Mouse (Mus musculus): Measurements from ENCODE around the gene Large1. TPM values are rescaled to one million over a fixed set of nuclear protein-coding genes. Genes with fewer than 3 reads are reported as not detected.
A peak's percentile ranks its signal among the peaks of the same experiment; 100 is the strongest.

The Large1 gene
- total RNA-seq, 2 experiments from 2014 or later, result 148 to 155 TPM

GRCm38 (mm10) chr8:73201854-73202253 is 151.5 kb downstream of the Large1 start:
- TF ChIP-seq CTCF (conservative IDR thresholded peaks at IDR 0.05), result peak; percentile 65
- no peak overlapping the region for H3K27ac ChIP-seq
- no peak overlapping the region for H3K4me3 ChIP-seq
- no peak for DNase-seq (ENCODE audit: low spot score in 2 of 2)

DNA sequence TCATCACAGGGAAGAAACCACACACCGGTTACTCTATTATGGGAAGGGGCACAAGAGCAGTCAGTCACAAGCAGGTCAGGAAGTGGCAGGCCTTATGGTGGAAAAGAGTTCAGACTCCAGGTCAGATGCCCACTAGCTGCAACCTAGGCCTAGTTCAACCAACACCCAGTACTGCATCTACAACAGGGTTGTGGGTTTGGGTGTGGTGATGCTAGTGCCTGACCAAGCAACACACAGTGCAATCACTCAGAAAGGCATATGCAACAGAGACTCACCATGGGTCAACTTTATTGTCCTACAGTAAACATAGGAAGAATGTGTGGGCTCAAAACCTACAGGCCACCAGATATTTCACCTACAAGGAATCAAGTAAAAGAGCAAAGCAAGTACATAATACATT is 155.6 kb downstream of the Large1 start:
- TF ChIP-seq CTCF (conservative IDR thresholded peaks at IDR 0.05), result no peak
- Histone ChIP-seq H3K27ac (no peak overlapping the region), H3K4me3 (no peak overlapping the region)
- DNase-seq (ENCODE audit: low spot score in 2 of 2), result no peak

- Histone ChIP-seq H3K27ac (no peak overlapping the region), H3K4me3 (no peak overlapping the region)
- no peak for DNase-seq (ENCODE audit: low spot score in 2 of 2)
- TF ChIP-seq CTCF (conservative IDR thresholded peaks at IDR 0.05), result no peak
Observed at GRCm38 (mm10) chr8:73188684-73189083, 164.7 kb downstream of the Large1 start.

DNA sequence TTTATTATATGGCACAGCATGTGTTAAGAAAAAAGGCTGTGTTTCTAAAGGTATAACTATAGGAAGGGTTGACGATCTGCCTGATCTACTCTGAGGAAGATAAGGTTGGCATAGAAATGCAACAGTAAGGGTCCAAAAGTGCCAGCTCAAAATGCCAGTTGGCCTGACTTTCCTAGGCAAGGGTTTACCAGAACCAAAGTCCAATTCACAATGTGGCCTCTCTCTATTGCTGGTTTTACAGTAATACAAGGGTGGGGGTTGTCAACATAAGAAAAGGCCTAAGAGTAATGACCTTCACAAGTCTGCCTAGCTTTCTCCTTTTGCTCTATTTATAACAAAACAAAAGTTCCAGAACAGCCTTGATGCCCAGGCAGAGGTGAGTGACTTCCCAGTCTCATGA is 166.0 kb downstream of the Large1 start:
- no peak overlapping the region for H3K27ac ChIP-seq
- TF ChIP-seq CTCF (conservative IDR thresholded peaks at IDR 0.05), result no peak
- no peak for DNase-seq (ENCODE audit: low spot score in 2 of 2)
- H3K4me3 ChIP-seq, result no peak overlapping the region

- H3K4me3 ChIP-seq, result no peak overlapping the region
- no peak for TF ChIP-seq CTCF (conservative IDR thresholded peaks at IDR 0.05)
- peak in 1 of 2 experiments; percentile 21 for DNase-seq (ENCODE audit: low spot score in 2 of 2)
- H3K27ac ChIP-seq, result peak overlapping the region; percentile 59
Observed at GRCm38 (mm10) chr8:73178434-73178833, 174.9 kb downstream of the Large1 start.

- Histone ChIP-seq H3K4me3 (no peak overlapping the region), H3K27ac (no peak overlapping the region)
- TF ChIP-seq CTCF (conservative IDR thresholded peaks at IDR 0.05), result no peak
- no peak for DNase-seq (ENCODE audit: low spot score in 2 of 2)
Observed at GRCm38 (mm10) chr8:73172661-73173060, 180.7 kb downstream of the Large1 start.

GRCm38 (mm10) chr8:73161994-73162393 is 191.3 kb downstream of the Large1 start:
- DNase-seq (ENCODE audit: low spot score in 2 of 2), result no peak
- peak overlapping the region; percentile 80 for H3K27ac ChIP-seq
- H3K4me3 ChIP-seq, result no peak overlapping the region
- no peak for TF ChIP-seq CTCF (conservative IDR thresholded peaks at IDR 0.05)

DNA sequence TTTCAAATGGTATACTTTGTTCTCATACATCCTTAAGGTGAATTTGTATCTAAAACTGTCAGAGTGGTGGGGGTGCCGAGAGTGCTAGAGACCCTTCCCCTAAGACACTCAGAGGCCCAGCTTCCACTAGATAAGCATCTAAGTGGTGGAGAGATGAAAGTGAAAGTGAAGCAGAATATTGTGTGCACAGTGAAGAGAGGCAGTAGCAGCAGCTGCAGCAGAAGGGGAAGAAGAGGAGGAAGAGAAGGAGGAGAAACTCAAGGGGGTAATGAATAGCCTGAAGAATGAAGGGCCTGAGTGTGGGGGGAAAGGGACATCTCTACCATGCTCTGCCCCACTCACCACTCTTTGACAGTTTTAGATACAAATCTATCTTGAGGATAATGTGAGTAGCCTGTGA is 191.8 kb downstream of the Large1 start:
- TF ChIP-seq CTCF (conservative IDR thresholded peaks at IDR 0.05), result no peak
- DNase-seq (ENCODE audit: low spot score in 2 of 2), result no peak
- peak overlapping the region; percentile 80 for H3K27ac ChIP-seq
- H3K4me3 ChIP-seq, result no peak overlapping the region

GRCm38 (mm10) chr8:73160945-73161344 is 192.4 kb downstream of the Large1 start:
- peak in 1 of 2 experiments; percentile 17 for DNase-seq (ENCODE audit: low spot score in 2 of 2)
- no peak overlapping the region for H3K4me3 ChIP-seq
- H3K27ac ChIP-seq, result peak overlapping the region; percentile 80
- no peak for TF ChIP-seq CTCF (conservative IDR thresholded peaks at IDR 0.05)

DNA sequence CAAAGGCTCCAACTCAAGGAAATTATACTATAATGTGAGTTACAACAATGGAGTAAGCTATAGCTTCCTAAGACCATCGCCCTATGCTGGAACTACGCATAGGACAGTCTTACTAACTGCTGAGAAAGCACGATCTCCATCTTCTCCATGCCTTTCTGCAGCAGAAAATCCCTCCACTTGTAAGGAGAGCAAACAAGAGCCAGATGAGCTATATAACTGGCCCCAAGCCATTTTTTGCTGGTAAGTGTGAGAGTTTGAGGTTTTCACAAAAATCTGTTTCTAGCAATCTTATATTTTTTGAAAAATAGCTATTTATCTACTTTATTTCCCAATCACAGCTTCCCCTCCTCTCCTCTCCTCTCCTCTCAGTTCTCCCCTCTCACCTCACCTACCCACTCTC is 206.1 kb downstream of the Large1 start:
- no peak for DNase-seq (ENCODE audit: low spot score in 2 of 2)
- Histone ChIP-seq H3K4me3 (no peak overlapping the region), H3K27ac (no peak overlapping the region)
- no peak for TF ChIP-seq CTCF (conservative IDR thresholded peaks at IDR 0.05)

- DNase-seq (ENCODE audit: low spot score in 2 of 2), result peak; percentile 33 to 60
- peak overlapping the region; percentile 83 for H3K27ac ChIP-seq
Observed at GRCm38 (mm10) chr8:73142660-73143395, 210.5 kb downstream of the Large1 start.

DNA sequence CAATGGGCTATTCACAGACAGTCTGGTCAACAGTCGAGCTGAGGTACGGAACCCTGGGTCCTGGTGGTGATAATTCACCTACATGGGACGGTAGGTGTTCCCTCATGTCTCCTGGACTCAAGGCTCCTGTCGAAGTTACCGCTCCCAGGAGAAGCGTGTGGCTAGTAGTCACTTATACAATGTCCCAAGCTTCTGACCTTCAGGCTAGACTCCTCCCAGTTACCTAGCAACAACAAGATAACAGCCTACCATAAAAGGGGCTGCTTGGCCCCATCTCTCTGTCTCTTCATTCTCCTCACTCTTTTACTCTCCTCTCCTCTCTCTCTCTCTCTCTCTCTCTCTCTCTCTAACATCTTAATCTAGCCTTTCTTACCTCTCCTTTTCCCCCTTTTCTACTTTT is 217.9 kb downstream of the Large1 start:
- no peak overlapping the region for H3K27ac ChIP-seq
- no peak for TF ChIP-seq CTCF (conservative IDR thresholded peaks at IDR 0.05)
- no peak for DNase-seq (ENCODE audit: low spot score in 2 of 2)
- no peak overlapping the region for H3K4me3 ChIP-seq

More at GRCm38 (mm10) chr8:73142660-73143395, 210.5 kb downstream of the Large1 start:
- TF ChIP-seq CTCF (conservative IDR thresholded peaks at IDR 0.05), result no peak
- no peak overlapping the region for H3K4me3 ChIP-seq

DNA sequence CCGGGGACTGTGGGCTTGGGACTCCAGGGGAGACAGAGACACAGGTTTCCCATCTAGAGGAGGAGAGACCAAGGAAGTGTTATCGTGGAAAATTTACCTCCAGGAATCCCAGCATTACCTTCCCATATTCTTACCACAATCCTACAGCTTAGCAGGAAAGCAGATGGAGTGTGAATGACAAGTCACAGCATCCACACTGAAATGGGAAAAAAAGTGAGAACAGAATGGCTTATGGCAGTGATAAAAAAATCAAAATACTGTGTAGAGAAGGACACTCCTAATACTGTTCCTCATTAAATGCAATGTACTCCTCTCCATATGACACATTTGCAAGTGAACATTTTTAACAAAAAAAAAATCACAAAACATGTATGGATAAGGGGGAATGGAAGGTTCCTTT is 221.3 kb downstream of the Large1 start:
- Histone ChIP-seq H3K4me3 (no peak overlapping the region), H3K27ac (peak overlapping the region; percentile 54; the same call in 1 of the 2 replicates)
- DNase-seq (ENCODE audit: low spot score in 2 of 2), result peak in 1 of 2 experiments; percentile 16
- no peak for TF ChIP-seq CTCF (conservative IDR thresholded peaks at IDR 0.05)

DNA sequence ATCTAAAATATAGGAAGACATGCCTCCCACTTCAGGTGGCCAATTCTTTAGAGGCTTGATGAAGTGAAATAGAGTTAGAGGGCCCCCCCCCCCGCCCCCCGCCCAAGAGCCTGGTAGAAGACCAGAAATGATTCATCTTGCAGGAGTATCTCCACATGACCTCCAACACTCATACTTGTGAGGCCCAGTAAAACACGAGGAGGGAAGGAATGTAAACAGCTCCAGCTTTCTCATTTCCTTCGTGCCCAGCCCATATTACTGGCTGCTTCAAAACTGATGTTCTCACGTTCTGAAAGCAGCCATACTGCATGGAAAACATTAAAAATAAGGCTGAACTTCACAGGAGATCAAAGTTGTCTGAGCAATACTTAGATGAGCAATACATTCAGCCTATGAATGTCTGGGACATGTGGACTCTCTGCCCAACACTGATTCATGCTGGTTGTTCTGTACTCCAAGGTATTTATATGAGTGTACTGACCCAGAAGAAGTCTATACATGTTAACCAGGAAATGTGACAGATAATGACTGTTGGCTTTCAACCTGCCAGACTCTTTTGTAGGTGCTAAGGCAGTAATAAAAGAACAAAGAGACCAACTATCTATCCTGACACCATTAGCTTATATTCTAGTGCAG is 229.4 kb downstream of the Large1 start:
- DNase-seq (ENCODE audit: low spot score in 2 of 2), result no peak
- Histone ChIP-seq H3K27ac (no peak overlapping the region), H3K4me3 (no peak overlapping the region)
- no peak for TF ChIP-seq CTCF (conservative IDR thresholded peaks at IDR 0.05)
